In genomic region chr5:113490467-113491260, GRCm38 (mm10) we compare ENCODE assay signal across 8 mouse cellular contexts. TPM values are rescaled to one million over a fixed set of nuclear protein-coding genes. Genes with fewer than 3 reads are reported as not detected.
A peak's percentile ranks its signal among the peaks of the same experiment; 100 is the strongest.
DNase-seq lines count a peak whose midpoint lies in the region; ATAC-seq and TF ChIP-seq lines count a peak whose summit lies in the region.

No protein-coding gene starts in this region.

- H3K4me3 ChIP-seq in lung, adult 2 months (replicated peaks; ENCODE audit: extremely low read depth, low read depth, low read length): peak overlapping the region; percentile 41
- H3K4me3 ChIP-seq in lung, embryonic 16.5 days (ENCODE audit: low read length): peak overlapping the region; percentile 53

- DNase-seq in lung, adult 2 months: no peak
- no peak for DNase-seq in lung, postnatal 25 days (ENCODE audit: low spot score)
- DNase-seq in cerebellum, postnatal 10 days: peak; percentile 86 to 89
- DNase-seq in frontal cortex, postnatal 25 days (ENCODE audit: low spot score in 2 of 2): peak; percentile 39 to 51
- peak; percentile 64 for DNase-seq in kidney, postnatal 10 days
- DNase-seq in right cerebral cortex, postnatal 10 days (ENCODE audit: low spot score in 2 of 2): peak; percentile 74 to 81

- peaks cover 29% of the 10 kb centered on the region for H3K27me3 ChIP-seq in lung, embryonic 16.5 days (ENCODE audit: control insufficient read depth, insufficient read depth, low read depth, low read length)

- ATAC-seq in lung, embryonic 16.5 days (ENCODE audit: low read depth): peak; percentile 88
- ATAC-seq in monocyte, adult 5-6 weeks (replicated peaks; ENCODE audit: insufficient number of reproducible peaks, low FRiP score, low TSS enrichment, poor library complexity, severe bottlenecking): no peak

- peak overlapping the region; percentile 74 for H3K4me2 ChIP-seq in lung, embryonic 16.5 days (ENCODE audit: low read depth, low read length)

- peak overlapping the region; percentile 64 for H3K9ac ChIP-seq in lung, embryonic 16.5 days (ENCODE audit: low read length)

- no peaks in the 10 kb centered on the region for H3K36me3 ChIP-seq in lung, embryonic 16.5 days (ENCODE audit: control insufficient read depth, insufficient read depth, low read length)

- no peaks in the 10 kb centered on the region for H3K4me1 ChIP-seq in lung, adult 2 months (ENCODE audit: control insufficient read depth, insufficient read depth, low read length)
- peaks cover 8% of the 10 kb centered on the region; the same call in 1 of the 2 replicates for H3K4me1 ChIP-seq in lung, embryonic 16.5 days (replicated peaks; ENCODE audit: control insufficient read depth, insufficient read depth, low read length)

- peak overlapping the region; percentile 44 for H3K27ac ChIP-seq in lung, embryonic 16.5 days (ENCODE audit: low read length)

- H3K9me3 ChIP-seq in lung, embryonic 16.5 days (ENCODE audit: control insufficient read depth, low read length): no peaks in the 10 kb centered on the region; the same call in 1 of the 2 replicates

- WGBS in lung, adult 2 months: 2% methylated on average over 57 of the region's 63 CpGs
- under 1% methylated on average over 59 of the region's 63 CpGs for WGBS in lung, embryonic 16.5 days

- TF ChIP-seq POLR2A in lung, adult 2 months (IDR thresholded peaks at IDR 0.05; ENCODE audit: borderline replicate concordance, extremely low read depth, low read depth, low read length): no peak

- TF ChIP-seq CTCF in lung, adult 2 months (IDR thresholded peaks at IDR 0.05; ENCODE audit: insufficient read depth, low read length): no peak

RNA-seq across cellular contexts. Expression of gene Wscd2, which starts 0.5 kb away (rescaled TPM):
- polyA plus RNA-seq in lung, adult 2 months (2012; rRNA removed): 3.9 and 4.9 TPM in 2 replicates
- 4.5 and 4.8 TPM in 2 replicates for polyA plus RNA-seq in lung, embryonic 16.5 days (2015; fragmentation: Nextera tagmentation; extraction: Ambion mirVana)
- 0.29 to 5.9 TPM (median 1.8 TPM) in 3 replicates for total RNA-seq in monocyte, adult 5-6 weeks (2017)

Comparison
In these comparisons a context has a peak if more than half of its experiments do, and no peak if none do; other contexts are left out.
1. DNase-seq: peak in cerebellum, postnatal 10 days (2 of 2), frontal cortex, postnatal 25 days (2 of 2), kidney, postnatal 10 days (single experiment) and right cerebral cortex, postnatal 10 days (2 of 2); none in lung, adult 2 months (single experiment) and lung, postnatal 25 days (single experiment).